Mouse (Mus musculus) gastrocnemius, postnatal 4 days (tissue): ENCODE results near the gene Gm4498. TPM values are rescaled to one million over a fixed set of nuclear protein-coding genes. Genes with fewer than 3 reads are reported as not detected.
"Not testable (repeated sequence)": the region's sequence is repeated elsewhere in the genome, so short reads cannot be mapped to it uniquely, and the experiment has no call there.

ENCODE experiments used
- DNase-seq, 2 experiments: peaks; one replicate each; pipeline ENCODE4 v3.0.0; 2021 to 2022; ENCODE audit warnings: low spot score in 2 of 2, mixed read lengths in 2 of 2
- long read RNA-seq, 2 experiments: library from polyadenylated mRNA; stranded (forward); transcript quantifications; one replicate each; pipeline ENCODE4 v2.0.0; 2021
- total RNA-seq, 2 experiments: library from RNA; stranded (reverse); gene quantifications; 2 replicates each; pipeline ENCODE4 v1.2.3; 2021

The Gm4498 gene
- not detected for total RNA-seq
- long read RNA-seq, experiment 1, result 0 reads
- long read RNA-seq, experiment 2, result 0 reads

DNA sequence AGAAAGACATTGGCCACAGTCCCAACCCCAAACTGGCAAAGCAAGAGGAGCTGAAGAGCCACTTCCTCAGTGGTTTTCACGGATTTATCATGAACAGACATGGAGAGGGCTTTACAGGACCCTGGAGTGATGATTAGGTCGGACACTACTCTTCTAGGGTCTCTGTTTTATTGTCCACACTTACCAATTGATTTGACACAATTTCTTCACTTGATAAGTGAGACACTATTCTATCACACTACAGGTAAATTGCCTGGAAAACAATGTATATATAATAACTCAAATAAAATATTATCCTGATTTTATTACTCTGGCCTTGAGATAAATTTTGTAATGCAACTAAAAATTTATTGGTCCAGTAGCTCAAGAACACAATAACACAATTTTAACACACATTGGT is at the start of gene Gm4498:
Gene Gm4498, minus strand, starts transcription at position 101 of the 400 bp plus-strand sequence.
- not testable (repeated sequence) for DNase-seq

DNA sequence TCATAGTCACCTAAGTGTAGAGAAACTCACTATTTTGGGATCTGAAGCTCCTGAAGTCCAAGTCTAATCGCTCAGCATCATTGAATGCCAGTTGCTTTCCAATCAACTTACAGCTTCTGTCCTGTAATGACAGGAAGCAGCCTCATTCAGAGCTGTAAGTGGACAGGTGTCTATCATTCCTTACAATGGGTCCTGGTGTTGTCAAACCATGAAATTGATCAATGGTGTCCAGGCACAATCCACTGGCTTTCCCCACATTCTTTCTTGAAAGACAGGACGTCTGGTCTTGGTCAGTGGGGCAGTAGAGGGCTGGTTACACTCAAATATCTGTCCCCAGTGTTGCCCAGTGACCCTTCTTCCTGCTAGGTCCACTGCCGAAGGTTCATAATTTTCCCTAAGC is 29.1 kb upstream of the Gm4498 start, which contains the start of gene Gm5890:
Gene Gm5890, minus strand, starts transcription at position 101 of the 400 bp plus-strand sequence.
- not testable (repeated sequence) for DNase-seq

DNA sequence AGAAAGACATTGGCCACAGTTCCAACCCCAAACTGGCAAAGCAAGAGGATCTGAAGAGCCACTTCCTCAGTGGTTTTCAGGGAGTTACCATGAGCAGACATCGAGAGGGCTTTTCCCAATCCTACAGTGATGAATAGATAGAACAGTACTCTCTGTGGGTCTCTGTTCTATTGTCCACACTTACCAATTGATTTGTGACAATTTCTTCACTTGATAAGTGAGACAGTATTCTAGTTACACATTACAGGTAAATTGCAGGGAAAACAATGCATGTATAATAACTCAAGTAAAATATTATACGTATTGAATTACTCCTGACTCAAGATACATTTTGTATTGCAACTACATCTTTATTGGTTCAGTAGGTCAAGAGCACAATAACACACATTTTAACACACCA is 28.1 kb downstream of the Gm4498 start, which contains the start of gene Gm6164:
Gene Gm6164, minus strand, starts transcription at position 101 of the 400 bp plus-strand sequence.
- DNase-seq, result not testable (repeated sequence)

- not testable (repeated sequence) for DNase-seq
Measured at GRCm38 (mm10) chr7:20193410-20193809, 40.2 kb downstream of the Gm4498 start, which contains the start of gene Vmn1r95. Gene Vmn1r95, plus strand, starts transcription at chr7:20193710.

Other genes with a start within 250 kb of the Gm4498 start
- not detected for gene Nlrp9b, start 242.4 kb downstream of the Gm4498 start, total RNA-seq
- gene Vmn1r91, start 134.1 kb downstream of the Gm4498 start, total RNA-seq, result not detected
- not detected for gene Gm16442, start 111.2 kb downstream of the Gm4498 start, total RNA-seq
- gene Vmn1r93, start 94.7 kb downstream of the Gm4498 start, total RNA-seq, result not detected
- not detected for gene Vmn1r94, start 65.5 kb downstream of the Gm4498 start, total RNA-seq
- not detected for gene Vmn1r95, start 40.1 kb downstream of the Gm4498 start, total RNA-seq
- gene Gm6164, start 28.2 kb downstream of the Gm4498 start, total RNA-seq, result not detected
- gene Gm5890, start 29.0 kb upstream of the Gm4498 start, total RNA-seq, result not detected
- not detected for gene Gm4133, start 100.2 kb upstream of the Gm4498 start, total RNA-seq
- gene Gm5728, start 141.6 kb upstream of the Gm4498 start, total RNA-seq, result not detected
- gene Vmn1r100, start 184.1 kb upstream of the Gm4498 start, total RNA-seq, result not detected
- gene Vmn1r101, start 208.8 kb upstream of the Gm4498 start, total RNA-seq, result not detected
- gene Gm10670, start 241.1 kb upstream of the Gm4498 start, total RNA-seq, result not detected